Mouse (Mus musculus): ENCODE results near the gene Ugdh.

- TF ChIP-seq CTCF (IDR thresholded peaks at IDR 0.05; ENCODE audit: control insufficient read depth, insufficient read depth, insufficient read length) = no peak
- TF ChIP-seq USF1 (IDR thresholded peaks at IDR 0.05; ENCODE audit: low read depth) = no peak
- no peak for TF ChIP-seq MYOG (IDR thresholded peaks at IDR 0.05; ENCODE audit: control insufficient read depth, extremely low read depth, insufficient read length)
- TF ChIP-seq MAX (IDR thresholded peaks at IDR 0.05) = no peak
Measured at GRCm38 (mm10) chr5:65482996-65483395, 47.2 kb upstream of the Ugdh start.
